Mouse (Mus musculus) layer of hippocampus, postnatal 36 days (tissue): Measurements from ENCODE around the gene Camkmt. TPM values are rescaled to one million over a fixed set of nuclear protein-coding genes. Genes with fewer than 3 reads are reported as not detected.

ENCODE experiments used
- DNase-seq, 2 experiments: peaks; one replicate each; pipeline ENCODE4 v3.0.0; 2022
- total RNA-seq, 2 experiments: library from RNA; stranded (reverse); gene quantifications; 2 replicates each; pipeline ENCODE4 v1.2.3; 2021

The Camkmt gene
- total RNA-seq, 2 experiments from 2014 or later, result 12.5 to 13.5 TPM

GRCm38 (mm10) chr17:85374100-85374833, 283.9 kb downstream of the Camkmt start:
- no peak for DNase-seq

DNA sequence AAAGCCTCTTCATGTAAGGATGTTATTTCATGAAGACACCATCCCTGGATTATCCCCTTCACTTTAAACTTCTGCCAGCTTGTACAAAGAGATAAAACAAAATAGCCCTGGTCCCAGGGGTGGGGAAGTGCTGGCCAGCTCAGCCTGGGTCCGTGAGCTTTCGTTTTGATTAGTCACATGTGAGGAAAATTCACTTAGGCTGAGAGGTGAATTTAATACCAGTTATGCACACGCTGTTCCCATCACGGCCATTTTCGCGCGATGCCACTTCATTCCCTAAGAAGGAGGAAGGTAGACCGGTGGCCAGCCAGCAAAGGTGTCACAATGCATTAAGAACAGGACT, 284.5 kb downstream of the Camkmt start:
- no peak for DNase-seq

- DNase-seq, result no peak
Observed at GRCm38 (mm10) chr17:85375523-85375922, 285.2 kb downstream of the Camkmt start.

GRCm38 (mm10) chr17:85377496-85377895, 287.1 kb downstream of the Camkmt start:
- no peak for DNase-seq

DNA sequence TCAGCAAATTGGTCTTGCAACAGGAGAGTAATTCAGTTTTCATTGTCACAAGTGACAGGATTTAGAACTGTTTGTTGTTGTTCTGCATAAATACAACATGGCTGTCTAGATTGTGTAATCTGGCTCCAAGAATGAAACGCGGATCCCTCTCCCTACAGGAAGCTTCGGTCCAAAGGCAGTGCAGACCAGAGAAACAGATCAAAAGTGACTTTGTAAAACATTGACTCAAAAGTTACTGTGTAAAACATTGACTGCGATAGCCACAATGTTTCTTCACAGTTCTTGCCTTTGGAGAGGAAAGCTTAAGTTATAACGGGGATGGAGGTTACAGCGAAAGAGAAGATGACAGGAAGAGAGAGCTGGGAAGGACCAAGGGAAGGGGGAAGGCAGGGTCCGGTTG, 288.7 kb downstream of the Camkmt start:
- no peak for DNase-seq

- DNase-seq, result no peak
Observed at GRCm38 (mm10) chr17:85381578-85382223, 291.3 kb downstream of the Camkmt start.

GRCm38 (mm10) chr17:85382344-85382743, 292.0 kb downstream of the Camkmt start:
- no peak for DNase-seq

DNA sequence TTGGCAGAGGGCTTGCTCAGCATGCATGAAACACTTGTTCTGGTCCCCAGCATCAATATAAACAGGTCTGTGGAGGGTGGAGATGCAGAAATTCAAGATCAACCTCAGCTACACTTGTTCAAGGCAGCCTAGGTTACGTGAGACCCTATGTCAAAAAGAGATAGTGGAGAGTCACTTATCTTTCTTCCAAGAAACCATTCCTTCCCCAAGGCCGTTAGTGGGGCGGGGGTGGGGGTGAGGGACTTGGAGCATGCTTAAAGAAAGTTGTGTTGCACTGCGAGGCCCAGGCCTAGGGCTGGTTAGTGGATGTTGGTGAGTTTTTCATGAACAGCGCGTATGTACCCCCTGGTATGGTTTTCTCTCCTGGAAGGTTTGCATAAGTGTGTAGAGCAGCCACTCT, 292.6 kb downstream of the Camkmt start:
- DNase-seq, result no peak

GRCm38 (mm10) chr17:85393091-85393890, 302.9 kb downstream of the Camkmt start:
- DNase-seq, result no peak

- DNase-seq, result no peak
Observed at GRCm38 (mm10) chr17:85393891-85394321, 303.6 kb downstream of the Camkmt start.

DNA sequence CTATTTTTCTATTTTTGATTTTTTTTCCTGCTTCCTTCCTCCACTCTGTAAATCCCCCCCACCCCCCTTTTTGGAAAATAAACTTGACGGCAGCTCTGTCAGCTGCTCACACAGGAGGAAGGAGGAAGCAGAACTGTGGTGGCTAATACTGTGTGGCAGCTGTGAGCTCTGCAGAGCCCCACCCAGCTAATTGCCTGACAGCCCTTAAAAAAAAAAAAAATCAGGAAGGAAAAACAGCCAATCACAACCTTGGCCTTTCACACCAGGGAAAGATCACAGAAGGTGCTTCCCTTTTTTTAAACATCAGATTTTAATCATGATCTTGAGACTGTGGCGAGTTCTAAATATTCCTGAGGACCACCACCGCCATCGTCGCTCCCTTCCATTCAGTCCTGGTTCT, 305.1 kb downstream of the Camkmt start:
- no peak for DNase-seq

DNA sequence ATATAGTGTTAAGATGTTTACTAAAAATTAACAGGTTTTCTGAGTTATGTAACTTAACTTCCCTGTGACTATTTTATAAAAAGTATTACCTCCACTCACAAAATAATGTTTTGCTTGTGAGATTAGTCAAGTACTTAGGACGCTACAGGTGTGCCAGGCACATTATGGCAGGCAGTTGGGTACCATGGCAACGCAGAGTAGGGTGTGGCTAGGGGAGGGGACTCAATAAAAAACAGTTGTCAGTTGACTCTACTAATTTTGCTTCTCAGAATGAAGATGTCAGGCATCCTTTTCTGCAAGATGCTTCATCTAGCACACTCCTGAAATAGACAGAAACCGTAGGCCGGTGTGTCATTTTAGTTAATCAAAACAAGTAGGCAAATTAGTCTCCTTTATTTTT, 310.4 kb downstream of the Camkmt start:
- no peak for DNase-seq

- DNase-seq, result no peak
Observed at GRCm38 (mm10) chr17:85405161-85405560, 314.8 kb downstream of the Camkmt start.

GRCm38 (mm10) chr17:85406195-85406594, 315.8 kb downstream of the Camkmt start:
- no peak for DNase-seq

DNA sequence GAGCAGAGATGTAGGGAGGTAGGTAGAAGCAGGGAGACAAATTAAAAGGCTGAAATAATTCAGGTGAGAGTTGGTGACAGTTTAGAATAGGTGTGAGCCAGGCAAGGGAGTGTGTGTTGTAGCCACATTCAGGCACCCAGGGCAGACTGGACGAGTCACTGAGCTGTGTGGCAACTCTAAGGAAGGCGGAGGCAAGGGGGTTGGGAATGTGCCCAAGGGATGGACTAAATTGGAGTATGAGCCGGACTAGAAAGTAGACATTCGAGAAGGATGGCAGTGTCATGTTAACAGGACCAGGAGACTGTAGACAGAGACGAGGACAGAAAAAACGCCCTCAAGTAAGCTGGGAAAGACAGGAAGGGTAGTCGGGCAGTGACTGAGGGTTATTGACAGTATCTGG, 338.5 kb downstream of the Camkmt start:
- DNase-seq, result no peak

DNA sequence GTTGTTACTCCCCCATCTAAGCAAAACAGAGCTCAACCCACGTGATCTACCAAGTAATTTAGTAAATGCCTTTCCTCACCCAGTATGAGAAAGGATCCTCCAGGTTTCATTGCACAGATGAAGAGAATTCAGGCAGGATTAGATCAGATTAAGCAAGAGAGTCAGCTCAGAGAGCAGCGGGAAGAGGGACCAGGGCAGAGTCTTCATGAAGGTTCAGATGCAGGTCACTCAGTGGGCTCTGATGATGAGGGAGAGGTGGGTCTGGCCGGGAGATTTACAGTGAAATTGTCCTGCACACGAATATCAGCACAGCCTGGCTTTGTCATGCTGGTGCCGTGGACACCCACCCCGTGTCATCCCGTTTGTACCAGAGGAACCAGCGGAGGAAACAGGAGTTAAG, 342.6 kb downstream of the Camkmt start:
- no peak for DNase-seq

DNA sequence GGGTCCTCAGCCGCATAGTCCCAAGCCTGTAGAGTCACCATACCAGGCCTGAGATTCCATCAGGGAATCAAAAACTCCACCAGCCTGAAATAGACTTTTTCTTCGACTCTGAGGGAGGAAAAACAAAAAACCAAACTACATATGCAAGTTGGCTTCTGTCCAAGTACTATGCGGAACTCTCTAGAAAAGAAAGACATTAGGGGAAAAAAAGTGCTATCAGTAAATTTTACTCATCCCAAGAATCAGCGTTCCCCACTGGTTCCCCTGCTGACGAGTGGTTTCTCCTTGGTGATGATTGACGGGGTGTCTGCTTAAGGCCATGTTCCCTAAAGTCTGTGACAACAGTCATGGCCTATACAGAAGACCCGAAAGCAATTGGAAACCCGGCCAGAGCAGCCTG, 352.7 kb downstream of the Camkmt start:
- DNase-seq, result no peak

- DNase-seq, result no peak
Observed at GRCm38 (mm10) chr17:85454419-85454983, 364.1 kb downstream of the Camkmt start.

- no peak for DNase-seq
Observed at GRCm38 (mm10) chr17:85455063-85455462, 364.7 kb downstream of the Camkmt start.

DNA sequence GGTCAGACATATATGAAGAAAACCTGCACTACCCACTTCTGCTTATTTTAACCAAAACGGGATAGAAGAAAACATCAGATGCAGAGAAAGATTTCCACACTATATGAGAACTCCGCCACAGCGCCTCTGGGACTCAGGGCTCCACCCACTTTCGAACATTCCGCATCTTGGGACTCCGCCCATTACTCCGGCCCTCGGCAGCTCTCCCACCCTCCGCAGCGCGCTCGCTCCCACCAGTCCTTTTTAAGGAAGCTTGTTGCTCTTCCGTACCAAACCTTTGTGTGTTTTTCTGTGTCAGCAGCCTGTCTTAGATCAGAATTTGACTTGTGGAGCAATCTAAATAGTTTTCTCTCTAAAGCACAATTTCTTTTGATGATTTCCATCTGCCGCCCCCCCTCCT, 367.7 kb downstream of the Camkmt start:
- no peak for DNase-seq

GRCm38 (mm10) chr17:85458589-85458988, 368.2 kb downstream of the Camkmt start:
- no peak for DNase-seq

GRCm38 (mm10) chr17:85461577-85461976, 371.2 kb downstream of the Camkmt start:
- no peak for DNase-seq
